9 mouse cellular contexts compared by ENCODE assay signal in the genomic region with DNA sequence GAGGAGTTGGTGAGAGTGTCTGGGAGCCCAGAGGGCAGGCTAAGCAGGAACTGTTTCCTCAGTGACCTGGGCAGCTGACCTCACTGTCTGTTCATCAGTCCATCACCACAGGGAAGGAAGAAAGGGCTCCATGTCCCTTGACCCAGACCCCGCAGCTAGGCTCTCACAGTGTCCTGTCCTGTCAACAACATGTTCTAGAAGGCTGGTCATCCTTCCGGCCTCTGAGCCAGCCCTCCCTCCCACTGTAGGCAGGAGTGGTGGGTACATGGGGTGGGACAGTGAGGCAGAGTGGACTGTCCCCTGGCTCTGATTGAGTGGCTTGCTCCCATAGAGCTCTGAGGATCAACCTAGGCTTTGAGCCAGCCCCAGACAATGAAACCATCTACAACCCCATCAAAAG.
DNase-seq lines count a peak whose midpoint lies in the region; ATAC-seq lines count a peak whose summit lies in the region.
"Had no signal": no experiment of that assay in that cellular context is flagged by ENCODE, and none has a peak within 500 bp of the region (broad histone marks: within the 10 kb centered on the region; RNA-seq: fewer than 3 reads in every experiment).

No protein-coding gene starts in this region.

- H3K36me3 ChIP-seq in heart, embryonic 15.5 days = no peaks in the 10 kb centered on the region
- H3K36me3 ChIP-seq in embryonic facial prominence, embryonic 14.5 days (ENCODE audit: control insufficient read depth, insufficient read depth, low read length) = no peaks in the 10 kb centered on the region
- H3K36me3 ChIP-seq in intestine, embryonic 16.5 days (ENCODE audit: control insufficient read depth, insufficient read depth, low read length) = no peaks in the 10 kb centered on the region
- H3K36me3 ChIP-seq in midbrain, embryonic 12.5 days = no peaks in the 10 kb centered on the region; the same call in 1 of the 2 replicates

- 24% methylated on average over 2 of the region's 2 CpGs for WGBS in heart, embryonic 15.5 days
- WGBS in embryonic facial prominence, embryonic 14.5 days = 48% methylated on average over 2 of the region's 2 CpGs
- 59% methylated on average over 2 of the region's 2 CpGs for WGBS in intestine, embryonic 16.5 days
- 60% methylated on average over 2 of the region's 2 CpGs for WGBS in midbrain, embryonic 12.5 days

- no peak for DNase-seq in heart, postnatal 4 days
- DNase-seq in embryonic facial prominence, embryonic 14.5 days (ENCODE audit: low spot score) = no peak
- no peak for DNase-seq in urinary bladder, postnatal 4 days (ENCODE audit: low spot score in 2 of 2)
- DNase-seq in T-cell, adult 2 months (ENCODE audit: low spot score) = no peak
- DNase-seq in frontal cortex, postnatal 10 days (ENCODE audit: low spot score in 2 of 2) = no peak
- DNase-seq: thymus, postnatal 4 days had no signal

- ATAC-seq in heart, embryonic 15.5 days (replicated peaks; ENCODE audit: insufficient number of reproducible peaks, insufficient read depth, low FRiP score, low read depth) = no peak
- no peak for ATAC-seq in embryonic facial prominence, embryonic 14.5 days (ENCODE audit: low read depth)
- no peak for ATAC-seq in intestine, embryonic 16.5 days
- no peak for ATAC-seq in midbrain, embryonic 12.5 days (ENCODE audit: low FRiP score, low read depth)

- no peaks in the 10 kb centered on the region for H3K27me3 ChIP-seq in heart, embryonic 15.5 days
- H3K27me3 ChIP-seq in embryonic facial prominence, embryonic 14.5 days (replicated peaks; ENCODE audit: control insufficient read depth, insufficient read depth, low read length) = no peaks in the 10 kb centered on the region
- no peaks in the 10 kb centered on the region for H3K27me3 ChIP-seq in intestine, embryonic 16.5 days (replicated peaks; ENCODE audit: control insufficient read depth, insufficient read depth, low read length)
- H3K27me3 ChIP-seq in midbrain, embryonic 12.5 days = no peaks in the 10 kb centered on the region

- peak overlapping the region; percentile 26 for H3K4me2 ChIP-seq in heart, embryonic 15.5 days
- no peak overlapping the region for H3K4me2 ChIP-seq in embryonic facial prominence, embryonic 14.5 days (ENCODE audit: low read depth, low read length)
- no peak overlapping the region for H3K4me2 ChIP-seq in intestine, embryonic 16.5 days (ENCODE audit: low read depth, low read length)
- H3K4me2 ChIP-seq in midbrain, embryonic 12.5 days (replicated peaks) = no peak overlapping the region

- H3K4me1 ChIP-seq in heart, embryonic 15.5 days (replicated peaks) = peaks cover 99% of the 10 kb centered on the region
- peaks cover 77% of the 10 kb centered on the region for H3K4me1 ChIP-seq in embryonic facial prominence, embryonic 14.5 days (ENCODE audit: control insufficient read depth, insufficient read depth, low read length)
- peaks cover 51% of the 10 kb centered on the region for H3K4me1 ChIP-seq in intestine, embryonic 16.5 days (ENCODE audit: control insufficient read depth, insufficient read depth, low read length)
- peaks cover 46% of the 10 kb centered on the region for H3K4me1 ChIP-seq in midbrain, embryonic 12.5 days

- H3K9ac ChIP-seq in heart, embryonic 15.5 days = peak overlapping the region; percentile 43
- no peak overlapping the region for H3K9ac ChIP-seq in embryonic facial prominence, embryonic 14.5 days (ENCODE audit: low read depth, low read length)
- H3K9ac ChIP-seq in intestine, embryonic 16.5 days (ENCODE audit: low read depth, low read length) = no peak overlapping the region
- H3K9ac ChIP-seq in midbrain, embryonic 12.5 days (replicated peaks) = no peak overlapping the region

- H3K9me3 ChIP-seq in heart, embryonic 15.5 days (replicated peaks) = no peaks in the 10 kb centered on the region
- no peaks in the 10 kb centered on the region for H3K9me3 ChIP-seq in embryonic facial prominence, embryonic 14.5 days (ENCODE audit: control insufficient read depth, low read length)
- H3K9me3 ChIP-seq in intestine, embryonic 16.5 days (ENCODE audit: control insufficient read depth, low read length) = no peaks in the 10 kb centered on the region
- H3K9me3 ChIP-seq in midbrain, embryonic 12.5 days = no peaks in the 10 kb centered on the region

- H3K27ac ChIP-seq in heart, embryonic 15.5 days = peak overlapping the region; percentile 93
- H3K27ac ChIP-seq in embryonic facial prominence, embryonic 14.5 days (replicated peaks; ENCODE audit: low read depth, low read length) = peak overlapping the region; percentile 75
- peak overlapping the region; percentile 29; the same call in 1 of the 2 replicates for H3K27ac ChIP-seq in intestine, embryonic 16.5 days (ENCODE audit: low read length)
- H3K27ac ChIP-seq in midbrain, embryonic 12.5 days (replicated peaks) = peak overlapping the region; percentile 66

- no peak overlapping the region for H3K4me3 ChIP-seq in heart, embryonic 15.5 days
- no peak overlapping the region for H3K4me3 ChIP-seq in embryonic facial prominence, embryonic 14.5 days (ENCODE audit: low read depth, low read length)
- no peak overlapping the region for H3K4me3 ChIP-seq in intestine, embryonic 16.5 days (ENCODE audit: low read length)
- H3K4me3 ChIP-seq in midbrain, embryonic 12.5 days = no peak overlapping the region

Comparison
In these comparisons a context has a peak if more than half of its experiments do, and no peak if none do; other contexts are left out.
1. H3K27ac ChIP-seq: peak in every context shown above with its lines; median percentile 93 in heart, embryonic 15.5 days; 75 in embryonic facial prominence, embryonic 14.5 days; 66 in midbrain, embryonic 12.5 days; 29 in intestine, embryonic 16.5 days.